Mouse (Mus musculus): Measurements from ENCODE around the gene Atcay. TPM values are rescaled to one million over a fixed set of nuclear protein-coding genes. Genes with fewer than 3 reads are reported as not detected.
A peak's percentile ranks its signal among the peaks of the same experiment; 100 is the strongest.

Atcay gene
- total and polyA plus RNA-seq, 3 experiments, result 0.19 to 0.33 TPM; not detected in 1

GRCm38 (mm10) chr10:81177958-81178712, 52.5 kb downstream of the Atcay start:
- TF ChIP-seq CHD1 (IDR thresholded peaks at IDR 0.05; ENCODE audit: low read depth, low read length) (no peak; the same call in 1 of the 2 replicates), NELFE (IDR thresholded peaks at IDR 0.05; ENCODE audit: low read depth, low read length) (no peak; the same call in 1 of the 2 replicates), EP300 (IDR thresholded peaks at IDR 0.05; ENCODE audit: low read depth in 1 of 2, low read length in 2 of 2) (no peak), MXI1 (IDR thresholded peaks at IDR 0.05; ENCODE audit: low read depth, low read length) (peak; percentile 23), USF2 (IDR thresholded peaks at IDR 0.05; ENCODE audit: borderline replicate concordance in 1 of 2, insufficient read depth in 1 of 2, low read depth in 1 of 2, low read length in 2 of 2) (no peak), ZKSCAN1 (IDR thresholded peaks at IDR 0.05; ENCODE audit: low read depth, low read length) (no peak), TAL1 (IDR thresholded peaks at IDR 0.05; ENCODE audit: low read length) (no peak), MYB (IDR thresholded peaks at IDR 0.05; ENCODE audit: low read depth, low read length) (no peak), MAX (IDR thresholded peaks at IDR 0.05; ENCODE audit: low read length) (no peak; the same call in 1 of the 2 replicates), GATA1 (IDR thresholded peaks at IDR 0.05; ENCODE audit: low read depth, low read length) (no peak), ZC3H11A (IDR thresholded peaks at IDR 0.05; ENCODE audit: low read depth, low read length) (no peak), USF1 (IDR thresholded peaks at IDR 0.05; ENCODE audit: low read depth, low read length) (no peak), ZNF384 (IDR thresholded peaks at IDR 0.05; ENCODE audit: low read depth, low read length) (no peak), RAD21 (IDR thresholded peaks at IDR 0.05; ENCODE audit: low read depth, low read length) (no peak), ETS1 (IDR thresholded peaks at IDR 0.05; ENCODE audit: low read depth, low read length) (no peak), RCOR1 (IDR thresholded peaks at IDR 0.05; ENCODE audit: low read depth, low read length) (no peak), HCFC1 (IDR thresholded peaks at IDR 0.05; ENCODE audit: low read depth, low read length) (0 out of 2 replicates have a peak, but pooled peaks have one; percentile 15), MAFK (IDR thresholded peaks at IDR 0.05; ENCODE audit: borderline replicate concordance, low read depth, low read length) (no peak)
- Histone ChIP-seq H3K79me2 (ENCODE audit: control insufficient read depth, insufficient read depth, low read length, poor library complexity) (peaks cover 36% of the 10 kb centered on the region), H3K9me3 (replicated peaks; ENCODE audit: insufficient read depth, low read length) (no peaks in the 10 kb centered on the region), H3K9ac (ENCODE audit: control insufficient read depth, low read depth, low read length, poor library complexity, severe bottlenecking) (peak overlapping the region; percentile 94), H3K4me3 (ENCODE audit: control insufficient read depth in 1 of 2, insufficient read depth in 1 of 2, low read depth in 2 of 2, low read length in 2 of 2) (peak overlapping the region; percentile 58 to 80), H3K36me3 (ENCODE audit: control insufficient read depth in 1 of 2, insufficient read depth in 2 of 2, low read length in 2 of 2) (peaks cover 6 to 18% of the 10 kb centered on the region in 2 experiments), H3K4me1 (ENCODE audit: control insufficient read depth in 1 of 2, insufficient read depth in 2 of 2, low read length in 2 of 2) (peaks cover 0 to 24% of the 10 kb centered on the region in 2 experiments; a peak in 3 of 4 replicates), H3K27me3 (ENCODE audit: control insufficient read depth in 1 of 2, insufficient read depth in 2 of 2, low read length in 2 of 2) (no peaks in the 10 kb centered on the region), H3K27ac (ENCODE audit: control insufficient read depth, low read depth, low read length) (peak overlapping the region; percentile 84)
- no peak for DNase-seq (ENCODE audit: low read depth, low spot score)

DNA sequence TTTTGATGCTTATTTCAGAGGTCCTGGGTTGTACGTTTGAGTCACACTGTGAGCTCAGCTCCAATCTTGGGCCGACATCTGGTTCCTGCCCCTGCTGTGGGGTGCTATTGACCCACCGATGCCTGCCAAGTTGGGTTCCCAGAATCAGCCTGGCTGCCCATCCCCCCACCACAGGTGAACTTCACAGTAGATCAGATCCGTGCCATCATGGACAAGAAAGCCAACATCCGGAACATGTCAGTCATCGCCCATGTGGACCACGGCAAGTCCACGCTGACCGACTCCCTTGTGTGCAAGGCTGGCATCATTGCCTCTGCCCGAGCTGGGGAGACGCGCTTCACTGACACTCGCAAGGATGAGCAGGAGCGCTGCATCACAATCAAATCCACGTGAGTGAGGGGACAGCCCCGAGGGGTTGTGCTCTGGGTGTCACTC, 53.1 kb downstream of the Atcay start:
- Histone ChIP-seq H3K4me1 (ENCODE audit: control insufficient read depth in 1 of 2, insufficient read depth in 2 of 2, low read length in 2 of 2) (peaks cover 0 to 28% of the 10 kb centered on the region in 2 experiments; a peak in 3 of 4 replicates), H3K9me3 (replicated peaks; ENCODE audit: insufficient read depth, low read length) (no peaks in the 10 kb centered on the region), H3K27ac (ENCODE audit: control insufficient read depth, low read depth, low read length) (peak overlapping the region; percentile 84), H3K9ac (ENCODE audit: control insufficient read depth, low read depth, low read length, poor library complexity, severe bottlenecking) (peak overlapping the region; percentile 94), H3K4me3 (ENCODE audit: control insufficient read depth in 1 of 2, insufficient read depth in 1 of 2, low read depth in 2 of 2, low read length in 2 of 2) (peak overlapping the region; percentile 58 to 80), H3K79me2 (ENCODE audit: control insufficient read depth, insufficient read depth, low read length, poor library complexity) (peaks cover 36% of the 10 kb centered on the region), H3K27me3 (ENCODE audit: control insufficient read depth in 1 of 2, insufficient read depth in 2 of 2, low read length in 2 of 2) (no peaks in the 10 kb centered on the region), H3K36me3 (ENCODE audit: control insufficient read depth in 1 of 2, insufficient read depth in 2 of 2, low read length in 2 of 2) (peaks cover 6 to 18% of the 10 kb centered on the region in 2 experiments)
- peak; percentile 64 for DNase-seq (ENCODE audit: low read depth, low spot score)
- no peak for TF ChIP-seq RCOR1 (IDR thresholded peaks at IDR 0.05; ENCODE audit: low read depth, low read length)
- 0 out of 2 replicates have a peak, but pooled peaks have one; percentile 30 for TF ChIP-seq TBP (IDR thresholded peaks at IDR 0.05; ENCODE audit: low read depth, low read length)
- TF ChIP-seq CHD1 (IDR thresholded peaks at IDR 0.05; ENCODE audit: low read depth, low read length), result no peak
- peak; percentile 60; the same call in 1 of the 2 replicates for TF ChIP-seq MAX (IDR thresholded peaks at IDR 0.05; ENCODE audit: low read length)
- TF ChIP-seq POLR2AphosphoS5 (IDR thresholded peaks at IDR 0.05; ENCODE audit: borderline replicate concordance, low read depth, low read length), result no peak; the same call in 1 of the 2 replicates
- TF ChIP-seq SIN3A (IDR thresholded peaks at IDR 0.05; ENCODE audit: low read length), result peak; percentile 39; the same call in 1 of the 2 replicates
- TF ChIP-seq POLR2A (IDR thresholded peaks at IDR 0.05; ENCODE audit: control insufficient read depth in 1 of 2, insufficient read depth in 1 of 2, low read depth in 1 of 2, low read length in 2 of 2, poor library complexity in 1 of 2), result no peak; a peak in 1 of 4 replicates
- TF ChIP-seq CHD2 (IDR thresholded peaks at IDR 0.05; ENCODE audit: low read length), result 0 out of 2 replicates have a peak, but pooled peaks have one; percentile 21
- peak; percentile 74 for TF ChIP-seq MXI1 (IDR thresholded peaks at IDR 0.05; ENCODE audit: low read depth, low read length)
- TF ChIP-seq MYC (IDR thresholded peaks at IDR 0.05; ENCODE audit: low read depth, low read length), result peak; percentile 58; the same call in 1 of the 2 replicates
- peak; percentile 16; the same call in 1 of the 2 replicates for TF ChIP-seq ETS1 (IDR thresholded peaks at IDR 0.05; ENCODE audit: low read depth, low read length)
- 0 out of 2 replicates have a peak, but pooled peaks have one; percentile 22 for TF ChIP-seq TCF12 (IDR thresholded peaks at IDR 0.05; ENCODE audit: low read depth, low read length)
- no peak for TF ChIP-seq E2F4 (IDR thresholded peaks at IDR 0.05; ENCODE audit: borderline replicate concordance, low read depth, low read length)
- TF ChIP-seq BHLHE40 (IDR thresholded peaks at IDR 0.05; ENCODE audit: borderline replicate concordance, low read depth, low read length), result 0 out of 2 replicates have a peak, but pooled peaks have one; percentile 26
- TF ChIP-seq TAL1 (IDR thresholded peaks at IDR 0.05; ENCODE audit: low read length), result peak; percentile 41
- TF ChIP-seq MEF2A (IDR thresholded peaks at IDR 0.05; ENCODE audit: extremely low read depth, insufficient replicate concordance, low read depth, low read length, poor library complexity, severe bottlenecking), result no peak
- TF ChIP-seq HCFC1 (IDR thresholded peaks at IDR 0.05; ENCODE audit: low read depth, low read length), result no peak

Measured in MEL (cell line).